10 mouse cellular contexts compared by ENCODE assay signal in genomic region chr1:86448272-86448671, GRCm38 (mm10). TPM values are rescaled to one million over a fixed set of nuclear protein-coding genes. Genes with fewer than 3 reads are reported as not detected.
DNase-seq lines count a peak whose midpoint lies in the region; ATAC-seq lines count a peak whose summit lies in the region.
"Had no signal": no experiment of that assay in that cellular context is flagged by ENCODE, and none has a peak within 500 bp of the region (broad histone marks: within the 10 kb centered on the region; RNA-seq: fewer than 3 reads in every experiment).

No protein-coding gene starts in this region.

- ATAC-seq in forebrain, embryonic 15.5 days (replicated peaks) = no peak
- ATAC-seq in intestine, embryonic 16.5 days = peak; percentile 29

- WGBS in forebrain, embryonic 15.5 days = 28% methylated on average over 4 of the region's 4 CpGs
- WGBS in intestine, embryonic 16.5 days = 15% methylated on average over 4 of the region's 4 CpGs

- H3K36me3 ChIP-seq in forebrain, embryonic 15.5 days = no peaks in the 10 kb centered on the region
- H3K36me3 ChIP-seq in intestine, embryonic 16.5 days (ENCODE audit: control insufficient read depth, insufficient read depth, low read length) = no peaks in the 10 kb centered on the region

- no peak overlapping the region for H3K4me3 ChIP-seq in forebrain, embryonic 15.5 days
- 0 out of 2 replicates have a peak overlapping the region, but pooled peaks have one; percentile 18 for H3K4me3 ChIP-seq in intestine, embryonic 16.5 days (ENCODE audit: low read length)

- no peaks in the 10 kb centered on the region for H3K9me3 ChIP-seq in forebrain, embryonic 15.5 days
- H3K9me3 ChIP-seq in intestine, embryonic 16.5 days (ENCODE audit: control insufficient read depth, low read length) = no peaks in the 10 kb centered on the region

- DNase-seq in cerebellum, postnatal 10 days = peak; percentile 21 to 25
- DNase-seq in cerebellum, postnatal 25 days = no peak
- peak; percentile 94 for DNase-seq in 3T3-L1 (ENCODE audit: low read depth, low spot score)
- no peak for DNase-seq in left cerebral cortex, postnatal 4 days
- no peak for DNase-seq in thymus, postnatal 36 days
- no peak for DNase-seq in layer of hippocampus, postnatal 14 days (ENCODE audit: low spot score in 2 of 2)

- intact Hi-C loops in left cerebral cortex, postnatal 4 days (cut with DNase I) = no loop called here

- H3K9ac ChIP-seq in forebrain, embryonic 15.5 days (replicated peaks) = no peak overlapping the region
- peak overlapping the region; percentile 57; the same call in 1 of the 2 replicates for H3K9ac ChIP-seq in intestine, embryonic 16.5 days (ENCODE audit: low read depth, low read length)

- H3K4me1 ChIP-seq in forebrain, embryonic 15.5 days = peaks cover 14% of the 10 kb centered on the region
- peaks cover 36% of the 10 kb centered on the region for H3K4me1 ChIP-seq in intestine, embryonic 16.5 days (ENCODE audit: control insufficient read depth, insufficient read depth, low read length)

- H3K27me3 ChIP-seq in forebrain, embryonic 15.5 days = no peaks in the 10 kb centered on the region
- no peaks in the 10 kb centered on the region for H3K27me3 ChIP-seq in intestine, embryonic 16.5 days (replicated peaks; ENCODE audit: control insufficient read depth, insufficient read depth, low read length)

- peak overlapping the region; percentile 4; the same call in 1 of the 2 replicates for H3K27ac ChIP-seq in forebrain, embryonic 15.5 days (replicated peaks)
- H3K27ac ChIP-seq in intestine, embryonic 16.5 days (ENCODE audit: low read length) = peak overlapping the region; percentile 93

- H3K4me2 ChIP-seq in forebrain, embryonic 15.5 days (replicated peaks) = no peak overlapping the region
- H3K4me2 ChIP-seq in intestine, embryonic 16.5 days (ENCODE audit: low read depth, low read length) = peak overlapping the region; percentile 47

RNA-seq across cellular contexts. Expression of gene Tex44, which starts 22.1 kb away (rescaled TPM):
- polyA plus RNA-seq in forebrain, embryonic 15.5 days (2015; fragmentation: Nextera tagmentation; extraction: Ambion mirVana) = not detected in 2 replicates
- polyA plus RNA-seq in intestine, embryonic 16.5 days (2015; fragmentation: Nextera tagmentation; extraction: Ambion mirVana) = not detected in 2 replicates
- total RNA-seq in left cerebral cortex, postnatal 4 days (2021) = not detected
- not detected for total RNA-seq in layer of hippocampus, postnatal 14 days (2021)
- polyA plus RNA-seq: C2C12; embryonic facial prominence, embryonic 11.5 days had no signal

RNA-seq across cellular contexts. Expression of gene Nmur1, which starts 22.2 kb away (rescaled TPM):
- 0.18 TPM in 1 of 2 replicates, not detected in the other for polyA plus RNA-seq in forebrain, embryonic 15.5 days (2015; fragmentation: Nextera tagmentation; extraction: Ambion mirVana)
- polyA plus RNA-seq in intestine, embryonic 16.5 days (2015; fragmentation: Nextera tagmentation; extraction: Ambion mirVana) = 0.46 and 0.88 TPM in 2 replicates
- under 1 TPM; 0.48 to 0.62 TPM for total RNA-seq in left cerebral cortex, postnatal 4 days (2021)
- not detected for total RNA-seq in layer of hippocampus, postnatal 14 days (2021)
- polyA plus RNA-seq: embryonic facial prominence, embryonic 11.5 days had no signal

Comparison
In these comparisons a context has a peak if more than half of its experiments do, and no peak if none do; other contexts are left out.
1. DNase-seq: peak in cerebellum, postnatal 10 days (2 of 2) and 3T3-L1 (single experiment); none in cerebellum, postnatal 25 days (0 of 2), left cerebral cortex, postnatal 4 days (single experiment), thymus, postnatal 36 days (0 of 2) and layer of hippocampus, postnatal 14 days (0 of 2).